Mouse (Mus musculus) heart, embryonic 14.5 days (tissue): ENCODE measurements at regions not wholly inside any gene's neighbourhood (a gene's known extent, or its start where the extent isn't known, plus 50 kb on each side); places are given as distances from the start of the nearest gene placed in this dataset.

Source experiments
- ATAC-seq: fragments of 200-750 bp; cut with Nextera tagmentation; 2 replicates; pipeline ENCODE4 v1.8.0; 2017; ENCODE audit warnings: low read depth, moderate TSS enrichment; ENCODE audit not compliant: insufficient number of reproducible peaks, insufficient read depth, low FRiP score
- H3K27ac ChIP-seq, 2 experiments: fragments of 200-500 bp in 1 of 2; fragments of 300-500 bp in 1 of 2; sonication (generic) in 1 of 2; replicated peaks in 1 of 2; 2 replicates each; pipeline ENCODE4 v1.5.1; 2012 to 2014; ENCODE audit warnings: low read depth in 2 of 2, low read length in 2 of 2, control low read depth in 1 of 2, mild to moderate bottlenecking in 1 of 2, mixed read lengths in 1 of 2; ENCODE audit not compliant: control insufficient read depth in 1 of 2, insufficient read depth in 1 of 2
- H3K27me3 ChIP-seq: fragments of 300-500 bp; sonication (generic); 2 replicates; pipeline ENCODE4 v1.6.1; 2014; ENCODE audit warnings: mild to moderate bottlenecking, low read length, control low read depth; ENCODE audit not compliant: control insufficient read depth, insufficient read depth
- H3K36me3 ChIP-seq: fragments of 300-500 bp; sonication (generic); 2 replicates; pipeline ENCODE4 v1.6.1; 2014; ENCODE audit warnings: mild to moderate bottlenecking, control low read depth, low read length, mixed read lengths; ENCODE audit not compliant: control insufficient read depth, insufficient read depth
- H3K4me1 ChIP-seq, 2 experiments: fragments of 200-500 bp in 1 of 2; fragments of 300-500 bp in 1 of 2; sonication (generic) in 1 of 2; 2 replicates each; pipeline ENCODE4 v1.6.1; 2012 to 2014; ENCODE audit warnings: low read length in 2 of 2, control low read depth in 1 of 2, mixed read lengths in 1 of 2; ENCODE audit not compliant: control insufficient read depth in 2 of 2, insufficient read depth in 2 of 2
- H3K4me2 ChIP-seq: fragments of 300-500 bp; sonication (generic); 2 replicates; pipeline ENCODE4 v1.6.1; 2014; ENCODE audit warnings: mild to moderate bottlenecking, low read length
- H3K4me3 ChIP-seq, 2 experiments: fragments of 200-500 bp in 1 of 2; fragments of 300-500 bp in 1 of 2; sonication (generic) in 1 of 2; 2 replicates each; pipeline ENCODE4 v1.5.1; 2012 to 2014; ENCODE audit warnings: low read length in 2 of 2, mild to moderate bottlenecking in 2 of 2, control low read depth in 1 of 2, low read depth in 1 of 2, moderate library complexity in 1 of 2; ENCODE audit not compliant: control insufficient read depth in 1 of 2, insufficient read depth in 1 of 2
- H3K9ac ChIP-seq: fragments of 300-500 bp; sonication (generic); 2 replicates; pipeline ENCODE4 v1.6.1; 2014; ENCODE audit warnings: mild to moderate bottlenecking, low read length
- H3K9me3 ChIP-seq: fragments of 300-500 bp; sonication (generic); 2 replicates; pipeline ENCODE4 v1.6.1; 2016; ENCODE audit warnings: low read length, control low read depth; ENCODE audit not compliant: control insufficient read depth
- WGBS: fragments of 180-500 bp; shearing (Covaris S2); extraction: QIAGEN DNeasy Blood & Tissue Kit; methylation state at CpG from one replicate; pipeline ENCODE4 v1.1.7; 2014; 5-methylcytosine and 5-hydroxymethylcytosine counted together

- Histone ChIP-seq H3K9ac (no peak overlapping the region), H3K4me1 (no peaks in the 10 kb centered on the region), H3K36me3 (no peaks in the 10 kb centered on the region), H3K27me3 (no peaks in the 10 kb centered on the region), H3K27ac (no peak overlapping the region), H3K4me2 (no peak overlapping the region), H3K9me3 (no peaks in the 10 kb centered on the region), H3K4me3 (no peak overlapping the region)
- no peak for ATAC-seq
- WGBS: 71% methylated on average over 1 of the region's 1 CpGs
These were observed 107.4 kb upstream of the Insig1 start for GRCm38 (mm10) chr5:27963765-27964164.

- no peaks in the 10 kb centered on the region for H3K4me1 ChIP-seq
- no peak overlapping the region for H3K4me3 ChIP-seq
- no peak overlapping the region for H3K9ac ChIP-seq
- WGBS: 10% methylated on average over 2 of the region's 2 CpGs
- peak; percentile 26; the same call in 1 of the 2 replicates for ATAC-seq
- no peaks in the 10 kb centered on the region for H3K27me3 ChIP-seq
- H3K27ac ChIP-seq: no peak overlapping the region
- H3K36me3 ChIP-seq: no peaks in the 10 kb centered on the region
- H3K4me2 ChIP-seq: no peak overlapping the region
- H3K9me3 ChIP-seq: no peaks in the 10 kb centered on the region
These were observed 76.0 kb upstream of the Insig1 start for GRCm38 (mm10) chr5:27995186-27995585.

GRCm38 (mm10) chr5:27997751-27998150 is 73.4 kb upstream of the Insig1 start:
- H3K4me2 ChIP-seq: no peak overlapping the region
- no peaks in the 10 kb centered on the region for H3K9me3 ChIP-seq
- H3K27me3 ChIP-seq: no peaks in the 10 kb centered on the region
- H3K27ac ChIP-seq: no peak overlapping the region
- H3K4me3 ChIP-seq: no peak overlapping the region
- 83% methylated on average over 8 of the region's 8 CpGs for WGBS
- H3K4me1 ChIP-seq: no peaks in the 10 kb centered on the region
- ATAC-seq: no peak
- H3K9ac ChIP-seq: no peak overlapping the region
- no peaks in the 10 kb centered on the region for H3K36me3 ChIP-seq

GRCm38 (mm10) chr5:28002922-28003321 is 68.2 kb upstream of the Insig1 start:
- ATAC-seq: no peak
- Histone ChIP-seq H3K36me3 (no peaks in the 10 kb centered on the region), H3K27me3 (no peaks in the 10 kb centered on the region), H3K9me3 (no peaks in the 10 kb centered on the region), H3K4me3 (no peak overlapping the region), H3K27ac (no peak overlapping the region), H3K9ac (no peak overlapping the region), H3K4me2 (no peak overlapping the region), H3K4me1 (no peaks in the 10 kb centered on the region)
- WGBS: 100% methylated on average over 1 of the region's 1 CpGs

- H3K4me3 ChIP-seq: no peak overlapping the region
These were observed 67.2 kb upstream of the Insig1 start for GRCm38 (mm10) chr5:28003756-28004486.

GRCm38 (mm10) chr5:28004487-28004827 is 66.7 kb upstream of the Insig1 start:
- H3K9ac ChIP-seq: no peak overlapping the region
- no peak overlapping the region for H3K4me3 ChIP-seq
- no peak overlapping the region for H3K4me2 ChIP-seq
- H3K27ac ChIP-seq: no peak overlapping the region
- no peaks in the 10 kb centered on the region for H3K36me3 ChIP-seq
- H3K27me3 ChIP-seq: no peaks in the 10 kb centered on the region
- no peak for ATAC-seq
- no peaks in the 10 kb centered on the region for H3K4me1 ChIP-seq
- H3K9me3 ChIP-seq: no peaks in the 10 kb centered on the region

More at GRCm38 (mm10) chr5:28003756-28004486, 67.2 kb upstream of the Insig1 start:
- no peaks in the 10 kb centered on the region for H3K9me3 ChIP-seq
- H3K27ac ChIP-seq: no peak overlapping the region
- H3K36me3 ChIP-seq: no peaks in the 10 kb centered on the region
- no peak for ATAC-seq
- H3K27me3 ChIP-seq: no peaks in the 10 kb centered on the region
- no peaks in the 10 kb centered on the region for H3K4me1 ChIP-seq
- H3K4me2 ChIP-seq: no peak overlapping the region
- WGBS: 70% methylated on average over 6 of the region's 6 CpGs
- H3K9ac ChIP-seq: no peak overlapping the region

- H3K9me3 ChIP-seq: no peaks in the 10 kb centered on the region
- WGBS: 82% methylated on average over 4 of the region's 4 CpGs
- no peaks in the 10 kb centered on the region for H3K4me1 ChIP-seq
- no peak for ATAC-seq
- H3K27ac ChIP-seq: no peak overlapping the region
- no peak overlapping the region for H3K4me3 ChIP-seq
- no peaks in the 10 kb centered on the region for H3K36me3 ChIP-seq
- no peak overlapping the region for H3K9ac ChIP-seq
- H3K27me3 ChIP-seq: no peaks in the 10 kb centered on the region
- H3K4me2 ChIP-seq: no peak overlapping the region
These were observed 61.8 kb upstream of the Insig1 start for GRCm38 (mm10) chr5:28009386-28009785.

GRCm38 (mm10) chr5:28009871-28010270 is 61.3 kb upstream of the Insig1 start:
- no peaks in the 10 kb centered on the region for H3K4me1 ChIP-seq

More at GRCm38 (mm10) chr5:28009871-28010270, 61.3 kb upstream of the Insig1 start:
- 72% methylated on average over 2 of the region's 2 CpGs for WGBS
- no peak for ATAC-seq
- Histone ChIP-seq H3K36me3 (no peaks in the 10 kb centered on the region), H3K27ac (no peak overlapping the region), H3K9ac (no peak overlapping the region), H3K4me2 (no peak overlapping the region), H3K27me3 (no peaks in the 10 kb centered on the region), H3K9me3 (peaks cover under 1% of the 10 kb centered on the region; the same call in 1 of the 2 replicates), H3K4me3 (no peak overlapping the region)
